Mouse (Mus musculus): ENCODE measurements at regions not wholly inside any gene's neighbourhood (a gene's known extent, or its start where the extent isn't known, plus 50 kb on each side); places are given as distances from the start of the nearest gene placed in this dataset.

- DNase-seq (ENCODE audit: low spot score in 2 of 2) = no peak
Observed at GRCm38 (mm10) chr13:56021716-56022115, 114.4 kb downstream of the H2afy start.

- no peak for DNase-seq (ENCODE audit: low spot score in 2 of 2)
Observed at GRCm38 (mm10) chr13:56014006-56014405, 122.2 kb downstream of the H2afy start.

- no peak for DNase-seq (ENCODE audit: low spot score in 2 of 2)
Observed at GRCm38 (mm10) chr13:56010416-56010815, 125.7 kb downstream of the H2afy start.

GRCm38 (mm10) chr13:56006827-56007226, 129.3 kb downstream of the H2afy start:
- no peak for DNase-seq (ENCODE audit: low spot score in 2 of 2)

GRCm38 (mm10) chr13:56005746-56006145, 130.4 kb downstream of the H2afy start:
- DNase-seq (ENCODE audit: low spot score in 2 of 2) = no peak

- peak in 1 of 2 experiments; percentile 46 for DNase-seq (ENCODE audit: low spot score in 2 of 2)
Observed at GRCm38 (mm10) chr13:56003724-56004393, 132.3 kb downstream of the H2afy start.

- DNase-seq (ENCODE audit: low spot score in 2 of 2) = no peak
Observed at GRCm38 (mm10) chr13:55995255-55995654, 140.9 kb downstream of the H2afy start.

- no peak for DNase-seq (ENCODE audit: low spot score in 2 of 2)
Observed at GRCm38 (mm10) chr13:55994460-55994859, 141.7 kb downstream of the H2afy start.

- DNase-seq (ENCODE audit: low spot score in 2 of 2) = no peak
Observed at GRCm38 (mm10) chr13:55992699-55993098, 143.5 kb downstream of the H2afy start.

- no peak for DNase-seq (ENCODE audit: low spot score in 2 of 2)
Observed at GRCm38 (mm10) chr13:55991216-55991615, 144.9 kb downstream of the H2afy start.

- no peak for DNase-seq (ENCODE audit: low spot score in 2 of 2)
Observed at GRCm38 (mm10) chr13:55990186-55990585, 146.0 kb downstream of the H2afy start.

GRCm38 (mm10) chr13:55989401-55989800, 146.8 kb downstream of the H2afy start:
- no peak for DNase-seq (ENCODE audit: low spot score in 2 of 2)

GRCm38 (mm10) chr13:55985396-55985795, 149.4 kb upstream of the Pitx1 start:
- no peak for DNase-seq (ENCODE audit: low spot score in 2 of 2)

- DNase-seq (ENCODE audit: low spot score in 2 of 2) = no peak
Observed at GRCm38 (mm10) chr13:55984772-55985171, 148.8 kb upstream of the Pitx1 start.

- DNase-seq (ENCODE audit: low spot score in 2 of 2) = no peak
Observed at GRCm38 (mm10) chr13:55983851-55984250, 147.9 kb upstream of the Pitx1 start.

GRCm38 (mm10) chr13:55981041-55981440, 145.0 kb upstream of the Pitx1 start:
- no peak for DNase-seq (ENCODE audit: low spot score in 2 of 2)

- DNase-seq (ENCODE audit: low spot score in 2 of 2) = no peak
Observed at GRCm38 (mm10) chr13:55977902-55978301, 141.9 kb upstream of the Pitx1 start.

GRCm38 (mm10) chr13:55976911-55977381, 141.0 kb upstream of the Pitx1 start:
- DNase-seq (ENCODE audit: low spot score in 2 of 2) = peak in 1 of 2 experiments; percentile 39

- no peak for DNase-seq (ENCODE audit: low spot score in 2 of 2)
Observed at GRCm38 (mm10) chr13:55974105-55974504, 138.1 kb upstream of the Pitx1 start.

- DNase-seq (ENCODE audit: low spot score in 2 of 2) = no peak
Observed at GRCm38 (mm10) chr13:55970687-55971086, 134.7 kb upstream of the Pitx1 start.

GRCm38 (mm10) chr13:55969473-55969872, 133.5 kb upstream of the Pitx1 start:
- DNase-seq (ENCODE audit: low spot score in 2 of 2) = no peak

- peak in 1 of 2 experiments; percentile 47 for DNase-seq (ENCODE audit: low spot score in 2 of 2)
Observed at GRCm38 (mm10) chr13:55967151-55967550, 131.2 kb upstream of the Pitx1 start.

- peak; percentile 69 to 83 for DNase-seq (ENCODE audit: low spot score in 2 of 2)
Observed at GRCm38 (mm10) chr13:55963005-55963620, 127.1 kb upstream of the Pitx1 start.

Data from urinary bladder, postnatal 4 days (tissue).